Mouse (Mus musculus): ENCODE data around the gene Thbs3. TPM values are rescaled to one million over a fixed set of nuclear protein-coding genes. Genes with fewer than 3 reads are reported as not detected.
A peak's percentile ranks its signal among the peaks of the same experiment; 100 is the strongest.

The Thbs3 gene
- polyA plus RNA-seq, 2 experiments = 0.79 to 1.7 TPM

DNA sequence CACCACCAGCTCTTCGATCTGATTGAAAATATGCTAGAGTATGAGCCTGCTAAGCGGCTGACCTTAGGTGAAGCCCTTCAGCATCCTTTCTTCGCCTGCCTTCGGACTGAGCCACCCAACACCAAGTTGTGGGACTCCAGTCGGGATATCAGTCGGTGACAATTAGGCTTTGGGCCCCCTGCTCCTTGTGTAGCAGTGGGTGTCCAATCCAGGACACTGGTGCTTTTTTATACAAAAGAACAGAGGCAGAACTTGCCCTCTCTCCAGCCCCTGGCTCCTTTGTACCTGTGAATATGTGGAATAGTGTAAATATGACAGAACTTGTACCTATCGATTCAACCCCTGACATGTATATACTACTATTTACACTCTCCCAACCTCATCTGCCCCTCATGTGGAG is 38.6 kb upstream of the Thbs3 start:
- Histone ChIP-seq H3K4me2 (ENCODE audit: low read depth) (peak overlapping the region; percentile 87; the same call in 1 of the 2 replicates), H3K36me3 (replicated peaks; ENCODE audit: control insufficient read depth, insufficient read depth, low read depth) (peaks cover 61% of the 10 kb centered on the region), H3K9me3 (ENCODE audit: control insufficient read depth, low read length) (no peaks in the 10 kb centered on the region), H3K9ac (replicated peaks) (no peak overlapping the region; the same call in 1 of the 2 replicates), H3K27me3 (ENCODE audit: control insufficient read depth, insufficient read depth, low read length) (no peaks in the 10 kb centered on the region), H3K27ac (peak overlapping the region; percentile 40), H3K4me3 (ENCODE audit: insufficient read depth in 1 of 2, low read depth in 2 of 2, low read length in 2 of 2) (no peak overlapping the region), H3K4me1 (replicated peaks; ENCODE audit: control insufficient read depth in 2 of 2, insufficient read depth in 2 of 2, low read length in 1 of 2) (peaks cover 9% of the 10 kb centered on the region in 2 experiments)
- WGBS (ENCODE audit: insufficient replicate concordance) = 85% methylated on average over 7 of the region's 7 CpGs
- no peak for DNase-seq (ENCODE audit: low read depth in 3 of 3, low spot score in 3 of 3)
- ATAC-seq (ENCODE audit: insufficient read depth) = no peak
- TF ChIP-seq EP300 (IDR thresholded peaks at IDR 0.05; ENCODE audit: low read depth) (no peak), CTCF (IDR thresholded peaks at IDR 0.05; ENCODE audit: low read depth) (no peak)

DNA sequence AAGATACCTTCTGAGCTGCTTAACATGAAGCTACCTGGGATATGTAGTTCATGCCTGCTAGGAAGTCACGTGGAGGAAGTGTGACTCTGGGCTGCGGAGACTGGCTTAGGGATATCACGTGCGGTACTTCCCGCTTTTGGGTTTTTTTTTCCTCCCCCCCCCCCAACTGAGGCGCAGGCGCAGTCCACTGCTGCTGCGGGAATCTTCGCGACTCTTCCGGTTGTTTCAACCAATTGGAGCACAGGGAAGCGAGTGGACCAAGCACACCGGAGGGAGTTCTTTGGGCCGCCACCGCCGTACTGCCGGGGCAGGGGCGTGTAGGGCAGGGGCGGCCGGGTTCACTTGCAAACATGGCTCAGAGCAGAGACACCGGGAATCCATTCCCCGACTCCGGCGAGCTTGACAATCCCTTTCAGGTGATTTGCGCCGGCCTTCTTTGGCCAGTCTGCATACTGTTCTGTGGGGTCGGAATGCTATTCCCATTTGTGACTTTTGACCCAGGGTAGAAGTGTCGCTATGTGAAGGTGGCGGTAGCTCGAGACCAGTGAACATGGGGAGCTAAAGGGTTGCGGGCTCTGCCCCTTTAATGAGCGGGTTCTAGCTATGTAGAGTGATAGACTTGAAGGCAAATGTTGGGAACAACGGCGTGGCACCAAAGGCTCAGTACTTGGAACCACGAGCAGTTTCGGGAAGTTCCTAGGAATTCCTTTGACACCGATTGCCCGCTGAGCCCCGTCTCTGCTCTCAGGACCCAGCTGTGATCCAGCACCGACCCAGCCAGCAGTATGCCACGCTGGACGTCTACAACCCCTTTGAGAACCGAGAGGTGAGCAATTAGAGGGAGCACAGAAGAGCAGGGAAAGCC is 37.5 kb upstream of the Thbs3 start, which contains the start of gene Scamp3:
Scamp3 (plus strand) TSS at position 232 of the 865 bp plus-strand sequence.
- under 1% methylated on average over 43 of the region's 43 CpGs for WGBS (ENCODE audit: insufficient replicate concordance)
- peaks cover 55% of the 10 kb centered on the region for H3K36me3 ChIP-seq (replicated peaks; ENCODE audit: control insufficient read depth, insufficient read depth, low read depth)
- no peaks in the 10 kb centered on the region for H3K27me3 ChIP-seq (ENCODE audit: control insufficient read depth, insufficient read depth, low read length)
- TF ChIP-seq EP300 (IDR thresholded peaks at IDR 0.05; ENCODE audit: low read depth) (no peak), CTCF (IDR thresholded peaks at IDR 0.05; ENCODE audit: low read depth) (no peak)
- H3K9me3 ChIP-seq (ENCODE audit: control insufficient read depth, low read length) = no peaks in the 10 kb centered on the region
- peak; percentile 91 for ATAC-seq (ENCODE audit: insufficient read depth)
- H3K4me3 ChIP-seq (ENCODE audit: insufficient read depth in 1 of 2, low read depth in 2 of 2, low read length in 2 of 2) = peak within 1 kb of the TSS; percentile 74 to 92
- peaks cover 10 to 12% of the 10 kb centered on the region in 2 experiments for H3K4me1 ChIP-seq (replicated peaks; ENCODE audit: control insufficient read depth in 2 of 2, insufficient read depth in 2 of 2, low read length in 1 of 2)
- H3K9ac ChIP-seq (replicated peaks) = peak within 1 kb of the TSS; percentile 87
- peak within 1 kb of the TSS; percentile 58 for H3K27ac ChIP-seq
- peak within 1 kb of the TSS; percentile 87 for H3K4me2 ChIP-seq (ENCODE audit: low read depth)
- DNase-seq (ENCODE audit: low read depth in 3 of 3, low spot score in 3 of 3) = peak; percentile 93 to 95 (median 95)

DNA sequence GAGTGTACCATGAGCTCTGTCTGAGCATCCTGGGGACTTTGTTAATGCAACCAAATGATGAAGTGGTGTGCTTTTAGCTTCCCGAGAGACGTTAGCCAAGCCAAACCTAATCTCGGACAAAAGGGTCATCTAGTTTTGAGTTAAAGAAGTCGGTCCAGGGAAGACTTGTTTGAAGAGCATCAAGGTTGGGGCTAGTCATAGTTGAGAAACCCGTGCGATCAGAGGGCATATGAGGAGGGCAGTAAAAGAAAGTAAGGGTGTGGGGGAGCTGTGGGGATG is 36.9 kb upstream of the Thbs3 start:
- no peaks in the 10 kb centered on the region for H3K27me3 ChIP-seq (ENCODE audit: control insufficient read depth, insufficient read depth, low read length)
- H3K4me1 ChIP-seq (replicated peaks; ENCODE audit: control insufficient read depth in 2 of 2, insufficient read depth in 2 of 2, low read length in 1 of 2) = peaks cover 13 to 15% of the 10 kb centered on the region in 2 experiments
- H3K9me3 ChIP-seq (ENCODE audit: control insufficient read depth, low read length) = no peaks in the 10 kb centered on the region
- H3K9ac ChIP-seq (replicated peaks) = peak overlapping the region; percentile 87
- H3K4me3 ChIP-seq (ENCODE audit: insufficient read depth in 1 of 2, low read depth in 2 of 2, low read length in 2 of 2) = peak overlapping the region; percentile 74 to 92
- peak overlapping the region; percentile 87 for H3K4me2 ChIP-seq (ENCODE audit: low read depth)
- peaks cover 54% of the 10 kb centered on the region for H3K36me3 ChIP-seq (replicated peaks; ENCODE audit: control insufficient read depth, insufficient read depth, low read depth)
- no peak for DNase-seq (ENCODE audit: low read depth in 3 of 3, low spot score in 3 of 3)
- 5% methylated on average over 6 of the region's 6 CpGs for WGBS (ENCODE audit: insufficient replicate concordance)
- TF ChIP-seq CTCF (IDR thresholded peaks at IDR 0.05; ENCODE audit: low read depth) (no peak), EP300 (IDR thresholded peaks at IDR 0.05; ENCODE audit: low read depth) (no peak)
- peak overlapping the region; percentile 58; the same call in 1 of the 2 replicates for H3K27ac ChIP-seq
- ATAC-seq (ENCODE audit: insufficient read depth) = no peak

DNA sequence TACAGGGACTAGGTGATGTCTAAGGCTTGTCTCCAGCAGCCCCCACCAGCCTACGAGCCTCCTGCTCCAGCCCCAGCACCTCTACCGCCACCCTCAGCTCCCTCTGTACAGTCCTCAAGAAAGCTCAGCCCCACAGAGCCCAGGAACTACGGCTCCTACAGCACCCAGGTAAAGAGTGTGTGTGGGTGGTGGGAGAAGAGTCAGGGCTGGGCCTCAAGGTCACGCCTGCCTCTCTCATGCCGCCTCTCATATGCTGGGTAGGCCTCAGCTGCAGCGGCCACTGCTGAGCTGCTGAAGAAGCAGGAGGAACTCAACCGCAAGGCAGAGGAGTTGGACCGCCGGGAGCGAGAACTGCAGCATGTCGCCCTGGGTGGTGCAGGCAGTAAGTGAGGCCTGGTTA is 35.9 kb upstream of the Thbs3 start:
- H3K9ac ChIP-seq (replicated peaks) = no peak overlapping the region
- H3K4me1 ChIP-seq (replicated peaks; ENCODE audit: control insufficient read depth in 2 of 2, insufficient read depth in 2 of 2, low read length in 1 of 2) = peaks cover 15% of the 10 kb centered on the region in 2 experiments
- TF ChIP-seq EP300 (IDR thresholded peaks at IDR 0.05; ENCODE audit: low read depth) = no peak
- TF ChIP-seq CTCF (IDR thresholded peaks at IDR 0.05; ENCODE audit: low read depth) = no peak
- H3K27ac ChIP-seq = no peak overlapping the region
- no peak overlapping the region; a peak in 1 of 4 replicates for H3K4me3 ChIP-seq (ENCODE audit: insufficient read depth in 1 of 2, low read depth in 2 of 2, low read length in 2 of 2)
- no peak for DNase-seq (ENCODE audit: low read depth in 3 of 3, low spot score in 3 of 3)
- peak overlapping the region; percentile 87 for H3K4me2 ChIP-seq (ENCODE audit: low read depth)
- no peaks in the 10 kb centered on the region for H3K9me3 ChIP-seq (ENCODE audit: control insufficient read depth, low read length)
- no peak for ATAC-seq (ENCODE audit: insufficient read depth)
- 75% methylated on average over 11 of the region's 11 CpGs for WGBS (ENCODE audit: insufficient replicate concordance)
- H3K36me3 ChIP-seq (replicated peaks; ENCODE audit: control insufficient read depth, insufficient read depth, low read depth) = peaks cover 44% of the 10 kb centered on the region
- H3K27me3 ChIP-seq (ENCODE audit: control insufficient read depth, insufficient read depth, low read length) = no peaks in the 10 kb centered on the region

DNA sequence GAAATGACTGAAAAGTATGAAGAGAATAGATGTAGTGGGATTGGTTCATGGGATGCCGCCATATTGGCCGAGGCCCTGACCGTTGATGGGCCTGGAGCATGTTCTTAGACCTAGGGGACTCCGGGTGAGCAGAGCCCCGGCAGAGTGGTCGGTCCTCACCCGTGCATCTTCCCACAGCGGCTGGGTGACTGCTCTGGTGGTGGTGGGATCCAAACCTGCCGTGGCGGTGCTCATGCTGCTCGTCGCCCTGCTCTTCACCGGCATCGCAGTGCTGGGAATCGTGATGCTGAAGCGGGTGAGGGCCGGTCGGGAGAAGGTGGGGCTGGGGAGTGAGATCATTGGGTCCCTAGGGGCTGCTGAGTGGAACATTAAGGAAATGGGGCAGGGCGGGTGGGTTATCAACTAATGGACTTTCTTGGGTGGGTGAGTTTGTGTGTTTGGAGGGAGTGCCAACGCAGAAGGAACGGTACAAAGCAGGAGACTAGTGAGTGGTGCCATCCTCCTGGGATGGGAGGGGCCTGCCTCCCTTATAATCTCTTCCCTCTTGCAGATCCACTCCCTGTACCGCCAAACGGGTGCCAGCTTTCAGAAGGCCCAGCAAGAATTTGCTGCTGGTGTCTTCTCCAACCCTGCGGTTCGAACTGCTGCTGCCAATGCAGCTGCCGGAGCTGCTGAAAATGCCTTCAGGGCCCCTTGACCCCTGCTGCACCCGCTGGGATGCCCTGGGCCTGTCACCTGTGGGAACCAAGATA is 33.1 kb upstream of the Thbs3 start:
- TF ChIP-seq EP300 (IDR thresholded peaks at IDR 0.05; ENCODE audit: low read depth) = no peak
- no peak for TF ChIP-seq CTCF (IDR thresholded peaks at IDR 0.05; ENCODE audit: low read depth)
- H3K9ac ChIP-seq (replicated peaks) = no peak overlapping the region
- peaks cover 19% of the 10 kb centered on the region for H3K36me3 ChIP-seq (replicated peaks; ENCODE audit: control insufficient read depth, insufficient read depth, low read depth)
- H3K4me3 ChIP-seq (ENCODE audit: insufficient read depth in 1 of 2, low read depth in 2 of 2, low read length in 2 of 2) = no peak overlapping the region
- WGBS (ENCODE audit: insufficient replicate concordance) = 81% methylated on average over 27 of the region's 27 CpGs
- no peaks in the 10 kb centered on the region for H3K27me3 ChIP-seq (ENCODE audit: control insufficient read depth, insufficient read depth, low read length)
- peaks cover 12 to 15% of the 10 kb centered on the region in 2 experiments for H3K4me1 ChIP-seq (replicated peaks; ENCODE audit: control insufficient read depth in 2 of 2, insufficient read depth in 2 of 2, low read length in 1 of 2)
- ATAC-seq (ENCODE audit: insufficient read depth) (no peak), DNase-seq (ENCODE audit: low read depth in 3 of 3, low spot score in 3 of 3) (no peak)
- no peak overlapping the region for H3K4me2 ChIP-seq (ENCODE audit: low read depth)
- no peak overlapping the region for H3K27ac ChIP-seq
- no peaks in the 10 kb centered on the region for H3K9me3 ChIP-seq (ENCODE audit: control insufficient read depth, low read length)

Measured in liver, embryonic 14.5 days (tissue).